Mouse (Mus musculus): ENCODE data around the gene Lipa. TPM values are rescaled to one million over a fixed set of nuclear protein-coding genes. Genes with fewer than 3 reads are reported as not detected.

Gene Lipa
- total RNA-seq, 2 experiments from 2014 or later, result 22.2 to 28.9 TPM

DNA sequence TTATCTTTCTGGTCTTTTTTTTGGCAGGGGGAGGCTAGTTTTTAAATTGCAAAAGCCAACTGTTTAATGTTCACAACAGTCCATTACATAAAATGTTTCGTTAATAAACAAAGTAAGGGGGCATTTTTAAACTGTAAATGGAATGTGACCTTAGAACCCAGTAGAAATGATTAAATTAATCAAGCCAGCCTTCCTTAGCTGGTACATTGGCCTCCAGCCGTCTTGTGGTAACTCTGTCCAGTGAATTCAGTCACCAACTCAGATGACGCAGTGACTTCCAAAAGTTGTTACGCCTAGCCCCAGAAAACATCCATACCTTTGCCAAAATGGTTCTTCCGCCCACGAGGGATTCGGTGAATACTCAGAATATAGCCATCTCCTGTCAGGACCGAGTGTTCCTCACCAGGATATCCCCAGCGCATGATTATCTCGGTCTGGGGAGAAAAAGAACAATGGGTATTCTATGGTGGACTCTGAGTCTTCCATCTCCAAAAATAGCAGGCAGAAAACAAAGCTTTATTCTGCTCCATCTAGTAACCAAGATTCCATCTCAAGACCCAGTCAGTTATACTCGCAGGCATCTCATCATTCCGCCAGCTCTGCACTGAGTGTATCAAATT lies 4.1 kb downstream of the Lipa start:
- peak in 1 of 2 experiments; percentile 51 for DNase-seq

DNA sequence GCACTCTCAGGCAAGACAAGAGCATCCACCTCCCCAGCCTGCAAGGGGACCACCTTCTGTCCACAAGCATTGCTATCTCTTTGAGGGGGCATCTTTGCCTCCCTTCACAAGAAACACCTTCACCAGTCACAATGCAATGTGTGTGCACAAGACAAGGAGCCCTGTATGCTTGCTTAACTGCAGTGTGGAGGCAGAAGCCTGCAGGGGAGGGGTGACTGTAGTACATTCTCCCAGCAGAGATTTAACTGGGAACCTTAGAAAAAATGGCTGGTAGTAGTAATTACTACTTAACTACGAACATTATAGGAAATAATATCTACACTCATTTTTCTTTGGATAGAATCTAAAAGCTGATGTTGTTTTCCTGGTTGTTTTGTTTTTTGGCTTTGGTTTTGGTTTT lies 5.3 kb downstream of the Lipa start:
- DNase-seq, result no peak

DNA sequence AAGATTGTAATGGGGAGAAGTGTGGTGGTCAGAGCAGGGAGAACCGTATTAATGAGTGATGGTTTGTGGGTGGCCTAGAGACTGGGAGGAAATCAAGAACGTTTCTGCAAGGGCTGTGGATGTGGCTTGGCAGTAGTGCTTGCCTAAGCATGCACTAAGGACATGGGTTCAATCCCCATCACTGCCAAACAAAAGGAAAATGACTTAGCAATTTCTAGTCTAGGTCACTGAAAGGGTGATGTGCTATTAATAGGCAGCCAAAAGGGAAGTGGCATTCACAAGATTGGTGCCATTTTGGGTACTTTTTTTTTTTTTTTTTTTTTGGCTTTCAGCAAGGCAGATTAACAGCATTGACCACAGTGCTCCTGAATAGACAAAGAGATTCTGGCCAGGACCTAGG lies 5.9 kb downstream of the Lipa start:
- DNase-seq, result peak in 1 of 2 experiments; percentile 27

DNA sequence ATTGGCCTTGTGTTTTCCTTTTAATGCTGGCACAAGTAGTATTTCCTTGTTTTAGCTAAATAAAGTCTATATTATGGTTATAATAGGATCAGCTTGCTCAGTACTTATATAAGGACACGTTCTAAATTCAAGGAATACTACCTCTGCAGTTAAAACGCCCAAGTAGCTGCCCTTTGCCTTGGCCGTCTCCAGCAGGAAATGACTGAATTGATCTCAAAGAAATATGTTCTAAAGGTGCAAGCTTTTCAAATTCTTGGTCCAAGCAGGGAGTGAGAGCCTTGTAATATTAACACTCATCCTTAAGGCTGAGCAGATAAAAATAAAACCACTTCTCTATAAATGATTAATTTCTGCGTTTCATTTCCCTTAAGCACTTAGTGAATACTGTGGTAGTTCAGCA lies 7.2 kb downstream of the Lipa start:
- DNase-seq, result no peak

DNA sequence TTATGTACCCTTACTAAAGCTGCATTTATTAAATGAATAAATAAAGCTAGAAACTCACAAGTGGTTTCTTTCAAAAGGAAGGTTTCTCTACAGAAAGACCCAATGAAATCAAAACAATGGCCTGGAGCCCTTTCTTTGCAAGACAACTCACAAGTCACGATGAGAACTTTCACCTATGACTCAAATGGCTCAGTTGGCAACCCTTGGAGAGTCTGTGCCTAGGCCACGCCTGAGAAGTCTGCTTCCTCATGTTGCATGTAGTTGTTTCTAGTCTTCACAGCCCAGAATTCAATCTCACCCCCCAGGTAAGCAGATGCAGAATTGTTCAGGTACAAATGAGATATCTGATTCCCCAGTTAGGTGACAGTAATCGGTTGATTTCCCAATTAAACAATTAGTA lies 7.6 kb downstream of the Lipa start:
- DNase-seq, result no peak

DNA sequence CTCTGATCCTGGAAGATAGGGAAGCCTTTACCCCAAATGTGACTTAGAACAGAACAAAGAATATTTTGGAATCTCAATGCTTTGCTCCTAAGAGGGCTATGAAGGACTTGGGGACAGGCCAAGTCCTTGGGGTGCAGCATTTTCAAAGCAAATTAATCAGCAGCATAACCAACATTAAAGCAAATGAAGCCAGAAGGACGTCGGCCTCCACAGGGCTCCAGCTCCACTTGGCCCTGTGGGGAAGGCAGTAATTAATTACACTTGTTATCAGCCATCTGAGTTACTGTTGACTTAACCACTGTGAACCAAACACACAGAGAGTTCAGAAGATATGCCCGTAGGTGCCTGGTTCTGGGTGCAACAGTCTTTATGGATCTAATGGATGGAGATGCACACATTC lies 8.5 kb downstream of the Lipa start:
- no peak for DNase-seq

DNA sequence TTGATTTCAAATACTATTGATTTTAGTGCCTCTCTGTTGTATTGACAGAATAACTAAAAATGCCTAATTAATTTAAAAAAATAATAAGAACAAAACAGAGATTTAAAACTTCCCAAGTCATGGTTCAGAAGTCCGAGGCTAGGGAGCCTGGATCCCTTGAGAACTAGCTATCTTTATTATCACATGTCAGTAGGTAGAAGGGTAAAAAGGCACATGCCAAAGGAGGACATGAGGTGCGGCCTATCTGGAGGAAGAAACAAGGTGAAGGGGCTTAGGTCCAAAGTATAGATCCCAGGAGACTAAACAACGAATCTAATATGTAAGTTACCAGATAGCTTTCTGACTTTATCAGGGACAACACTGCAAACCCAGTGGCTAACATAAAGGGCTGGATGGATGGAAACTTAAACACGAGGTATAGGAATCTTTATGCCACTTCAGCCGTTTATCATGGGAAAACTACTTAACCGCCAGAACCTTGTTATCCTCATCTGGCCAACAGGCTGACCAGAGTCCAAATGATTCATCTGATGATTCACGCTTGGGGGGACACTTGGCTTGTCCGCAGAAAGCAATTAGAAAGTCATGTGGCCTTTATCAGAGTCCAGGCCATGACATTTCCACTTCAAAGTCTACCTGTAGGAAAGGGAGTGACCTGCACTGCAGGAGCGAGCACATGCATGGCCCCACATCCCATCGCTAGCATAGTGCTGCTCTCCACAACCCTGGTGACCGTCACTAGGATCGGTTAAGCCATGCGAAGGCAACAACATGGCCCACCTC lies 9.3 kb downstream of the Lipa start:
- peak in 1 of 2 experiments; percentile 21 for DNase-seq

DNA sequence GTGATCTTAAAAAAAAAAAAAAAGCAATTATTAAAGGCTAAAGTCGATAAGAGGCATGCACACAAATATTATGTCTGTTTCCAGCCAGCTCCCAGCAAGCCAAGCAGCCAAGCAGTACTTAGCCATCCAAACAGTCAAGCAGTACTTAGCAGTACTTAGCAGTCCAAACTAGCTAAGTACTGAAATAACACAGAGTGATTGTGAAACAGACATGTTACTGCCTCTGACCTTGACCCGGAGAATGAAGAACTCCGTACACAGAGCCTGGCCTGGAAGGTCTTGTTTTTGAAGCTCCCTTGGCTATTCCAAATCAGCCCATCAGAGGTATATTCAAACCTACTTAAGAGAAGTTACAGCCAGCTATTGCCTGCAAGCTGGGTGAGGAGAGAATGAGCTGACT lies 10.1 kb downstream of the Lipa start:
- DNase-seq, result peak in 1 of 2 experiments; percentile 18

DNA sequence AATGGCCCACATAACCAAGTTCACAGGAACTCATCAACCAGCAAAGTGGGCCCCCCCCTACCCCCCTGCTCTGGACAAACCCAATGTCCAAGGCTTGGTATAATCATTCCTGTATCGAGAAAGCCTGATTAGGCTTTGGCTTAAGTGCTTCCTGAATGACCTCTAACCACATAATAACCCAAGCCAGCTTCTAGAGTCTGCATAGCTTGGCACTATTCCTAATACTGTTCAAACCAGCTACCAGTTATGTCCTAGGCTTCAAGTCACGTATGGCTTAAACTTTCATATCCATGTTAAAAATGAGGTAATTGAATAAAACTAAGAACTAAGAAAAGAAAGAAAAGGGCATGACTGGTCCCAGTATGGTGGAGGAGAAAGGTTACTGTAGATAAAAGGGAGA lies 10.9 kb downstream of the Lipa start:
- no peak for DNase-seq

DNA sequence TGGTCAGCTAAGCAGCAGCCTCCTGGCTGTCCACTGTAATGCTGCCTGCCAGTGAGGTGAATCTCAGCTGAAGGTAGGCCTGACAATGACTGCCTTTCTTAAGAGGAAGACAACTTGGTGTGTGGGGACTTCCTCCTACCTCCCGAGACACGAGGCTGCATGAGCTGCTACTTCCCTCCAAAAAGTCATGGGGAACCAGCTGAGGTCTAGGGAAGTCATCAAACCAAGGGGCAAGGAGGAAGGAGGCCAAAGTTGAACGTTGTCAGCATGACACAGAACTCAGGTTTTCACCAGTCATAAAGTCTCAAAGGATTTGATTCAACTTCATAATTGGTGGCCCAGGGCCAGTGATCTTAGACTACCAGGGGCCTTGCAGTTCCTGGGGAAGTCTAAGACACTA lies 11.6 kb downstream of the Lipa start:
- peak in 1 of 2 experiments; percentile 62 for DNase-seq

DNA sequence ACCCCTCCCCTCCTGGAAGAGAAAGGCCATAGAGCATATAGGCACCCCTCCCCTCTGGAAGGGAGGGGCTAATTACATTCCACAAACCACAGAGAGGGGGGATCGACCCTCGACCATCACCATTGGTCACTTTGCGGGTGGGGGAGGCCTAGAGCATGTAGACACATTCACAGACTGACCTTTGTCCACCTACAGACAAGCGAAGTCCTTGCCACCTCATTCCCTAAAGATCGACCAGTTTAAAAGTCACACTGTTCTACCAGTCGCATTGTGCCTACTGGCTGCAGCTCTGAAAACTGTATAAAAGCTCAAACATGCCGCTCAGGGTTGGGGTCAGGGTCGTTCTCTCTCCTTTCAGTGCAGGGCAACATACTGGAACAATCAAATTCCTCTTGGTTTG lies 15.7 kb downstream of the Lipa start:
- DNase-seq, result no peak

DNA sequence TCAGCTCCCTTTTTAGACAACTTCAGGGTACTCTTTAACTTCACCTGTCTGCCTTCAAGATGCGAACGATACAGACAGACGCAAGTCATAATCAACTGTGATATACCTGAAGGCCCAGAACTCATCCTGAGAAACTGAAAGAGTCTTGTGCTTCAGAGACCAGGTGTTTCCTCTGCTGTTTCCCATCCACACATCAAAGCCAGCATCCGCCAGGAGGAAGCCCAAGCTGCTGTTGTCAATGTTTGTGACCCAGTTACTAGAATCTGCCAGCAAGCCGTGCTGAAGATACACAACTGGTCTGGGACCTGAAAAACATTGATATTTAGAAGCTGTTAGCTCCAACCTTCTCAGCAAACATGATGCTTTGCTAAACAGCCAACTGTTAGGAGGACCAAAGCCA lies 16.6 kb downstream of the Lipa start:
- peak in 1 of 2 experiments; percentile 38 for DNase-seq

DNA sequence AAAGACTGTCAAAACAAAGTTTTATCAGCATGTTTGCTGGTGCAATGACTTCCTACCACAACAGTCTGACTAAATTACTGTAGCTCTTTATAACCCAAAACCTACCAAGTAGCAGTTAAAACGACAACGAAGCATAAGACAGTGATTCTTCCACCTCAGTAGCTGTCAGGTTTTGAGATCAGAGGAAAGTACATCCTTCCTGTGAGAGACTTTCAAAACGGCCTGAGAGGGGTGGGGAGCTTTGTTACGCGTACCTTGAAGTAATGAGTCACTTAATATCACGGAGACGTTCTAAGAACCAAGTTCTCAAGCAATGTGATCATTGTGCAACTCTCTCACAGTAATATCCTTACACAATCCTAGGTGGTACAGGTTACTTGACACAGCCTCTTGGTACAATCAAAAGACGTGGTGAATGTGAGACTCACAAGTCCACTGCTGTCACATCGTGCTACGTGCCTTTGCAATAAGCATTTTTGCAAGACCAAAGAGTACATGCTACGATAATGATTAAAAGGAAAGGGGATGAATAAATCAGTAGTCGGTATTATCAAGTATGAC lies 22.0 kb downstream of the Lipa start:
- no peak for DNase-seq

DNA sequence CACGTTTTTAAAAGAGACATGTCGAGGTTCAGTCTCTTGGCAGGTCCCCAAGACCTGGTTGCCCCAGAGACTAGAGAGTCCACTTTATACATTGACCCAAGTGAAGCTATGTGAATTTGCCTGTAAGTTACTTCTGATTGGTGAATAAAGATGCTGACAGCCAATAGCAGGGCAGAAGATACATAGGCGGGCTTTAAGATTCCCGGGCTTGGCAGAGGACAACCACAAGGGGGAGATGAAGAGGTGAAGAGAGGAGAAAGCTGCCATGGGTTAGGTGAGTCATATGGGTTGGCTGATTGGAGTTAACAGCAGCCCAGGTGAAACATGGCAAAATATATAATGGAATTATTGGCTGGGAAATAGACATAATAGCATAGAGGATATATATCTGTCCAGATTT lies 26.5 kb downstream of the Lipa start:
- DNase-seq, result peak; percentile 84 to 87

DNA sequence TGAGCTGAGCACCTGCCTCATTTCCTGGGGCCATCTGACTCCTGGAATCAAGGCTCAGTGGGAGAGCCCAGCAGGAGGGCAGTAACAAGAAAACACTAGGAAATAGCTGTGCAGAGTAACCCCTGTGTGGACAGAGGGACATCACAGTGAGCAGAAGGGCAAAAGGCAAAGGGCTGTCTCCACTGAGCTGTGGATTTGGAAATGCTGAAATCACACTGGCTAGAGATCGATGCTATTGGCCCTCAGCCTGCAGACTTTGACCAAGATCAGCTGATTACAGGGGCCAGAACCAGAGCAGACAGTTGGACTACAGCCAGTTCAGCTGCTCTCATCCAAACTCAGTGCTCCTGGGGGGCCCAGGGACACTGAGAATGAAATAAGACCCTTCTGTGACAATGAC lies 30.9 kb downstream of the Lipa start:
- DNase-seq, result no peak

DNA sequence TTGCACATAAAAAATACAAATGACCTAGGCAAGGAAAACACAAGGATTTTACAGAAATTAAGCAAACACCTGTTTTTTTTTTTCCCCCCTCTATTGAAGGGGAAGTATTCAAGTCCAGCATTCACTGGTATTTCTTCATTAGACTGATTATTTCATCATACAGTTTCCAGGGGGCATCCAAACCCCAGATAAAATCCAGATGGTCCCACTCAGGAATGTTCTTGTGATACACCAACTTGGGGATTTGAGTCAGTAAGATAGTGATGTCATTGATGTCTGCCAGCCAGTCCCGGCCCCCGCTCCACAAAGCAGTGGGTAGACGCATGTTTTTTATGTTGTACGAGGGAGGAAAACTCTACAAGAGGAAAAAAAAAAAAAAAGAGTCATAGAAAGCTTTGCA lies 33.4 kb downstream of the Lipa start:
- DNase-seq, result no peak

DNA sequence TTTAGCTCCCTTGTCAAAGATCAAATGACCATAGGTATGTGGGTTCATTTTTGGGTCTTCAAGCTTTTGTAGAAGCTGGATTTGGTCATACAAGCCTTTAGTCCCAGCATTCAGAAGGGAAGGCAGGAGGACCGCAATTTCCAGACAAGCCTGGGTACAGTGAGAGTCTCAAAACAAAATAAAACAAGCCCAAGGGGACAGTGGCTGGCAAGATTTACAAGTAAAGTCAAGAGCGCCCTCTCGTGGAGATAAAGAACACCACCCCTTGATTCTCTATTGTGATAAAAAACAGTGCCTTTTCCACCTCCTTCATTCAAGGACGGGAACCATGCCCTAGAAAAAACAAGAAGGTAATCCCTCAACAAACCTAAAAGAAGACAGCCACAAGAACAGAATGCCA lies 43.7 kb downstream of the Lipa start:
- DNase-seq, result peak; percentile 62 to 83

DNA sequence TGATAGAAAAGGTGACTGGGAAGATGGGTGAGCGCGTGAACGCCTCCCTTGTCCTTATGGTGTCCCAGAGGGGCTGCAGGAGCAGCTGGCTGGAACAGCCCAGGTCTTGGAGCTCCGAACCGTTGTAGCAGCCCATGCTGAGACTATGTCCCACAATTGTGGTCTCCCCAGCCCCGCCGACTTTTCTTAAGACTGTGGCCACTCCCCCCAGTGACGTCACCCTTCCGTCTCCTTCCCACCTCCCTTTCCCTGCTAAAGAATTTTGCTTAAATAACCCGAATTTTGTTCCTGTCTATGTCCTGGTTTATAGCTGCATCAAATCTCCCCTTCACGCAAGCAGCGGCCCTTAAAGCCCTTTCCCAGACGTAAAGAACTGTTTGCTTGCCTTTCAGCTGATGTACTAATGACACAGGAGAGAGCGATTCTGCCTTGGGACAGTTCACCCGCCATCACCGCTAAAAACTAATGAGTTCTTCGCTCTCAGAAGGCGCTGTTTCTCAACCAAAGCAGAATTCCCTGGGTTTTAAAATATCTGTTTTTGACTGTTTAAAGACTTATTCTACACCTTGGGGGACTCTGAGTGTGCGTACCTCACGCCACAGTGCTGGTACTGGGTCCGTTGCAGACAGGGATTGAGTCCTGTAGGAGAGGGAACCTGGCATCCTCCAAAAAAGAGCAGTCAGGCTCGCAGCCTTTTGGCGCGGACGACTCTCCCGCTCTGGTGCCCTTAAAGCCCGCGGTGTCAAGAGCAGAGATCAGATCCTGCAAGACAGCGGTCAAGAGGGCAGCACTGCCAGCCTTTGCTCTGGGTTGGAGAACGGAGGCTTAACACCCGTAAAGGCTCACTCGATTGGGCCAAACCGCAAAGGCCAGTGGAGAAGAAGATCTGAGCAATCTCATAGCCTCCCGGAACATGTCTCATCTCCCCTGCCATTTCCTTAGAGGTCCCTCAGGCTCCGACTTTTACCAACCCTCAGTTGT lies 52.0 kb downstream of the Lipa start, which contains the start of gene Ch25h:
Gene Ch25h (minus strand): TSS at position 174 of the 981 bp plus-strand sequence.
- peak; percentile 70 to 82 for DNase-seq

DNA sequence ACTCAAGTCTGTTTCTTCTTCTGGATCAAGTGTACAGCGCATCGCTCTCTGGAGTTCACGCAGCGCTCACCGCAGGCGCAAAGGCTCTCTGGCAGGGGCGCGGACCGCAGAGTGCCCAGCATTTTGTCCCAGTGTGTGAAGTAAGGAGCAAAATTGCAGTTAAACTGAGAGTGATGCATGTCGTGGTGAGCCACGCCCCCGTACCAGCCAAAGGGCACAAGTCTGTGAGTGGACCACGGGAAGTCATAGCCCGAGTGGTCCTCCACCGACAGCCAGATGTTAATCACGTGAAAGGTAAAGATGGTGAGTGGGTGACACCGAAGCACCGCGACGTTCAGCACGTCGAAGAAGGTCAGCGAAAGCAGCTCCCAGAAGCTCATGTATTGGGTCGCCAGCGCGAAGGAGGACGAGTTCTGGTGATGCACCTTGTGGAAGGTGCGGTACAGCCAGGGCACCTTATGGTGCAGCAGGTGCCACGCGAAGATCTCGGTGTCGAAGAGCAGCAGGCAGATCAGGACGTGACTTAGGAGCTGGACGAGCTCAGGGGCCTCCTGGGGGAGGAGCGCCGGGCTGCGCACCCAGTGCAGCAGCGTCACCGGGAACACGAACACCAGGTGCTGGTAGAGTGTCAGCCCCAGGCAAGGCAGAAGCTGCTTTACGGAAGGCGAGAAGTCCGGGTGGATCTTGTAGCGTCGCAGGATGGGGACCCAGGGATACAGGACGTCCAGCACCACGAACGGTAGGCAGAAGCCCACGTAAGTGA lies 52.9 kb downstream of the Lipa start:
- DNase-seq, result peak; percentile 20 to 28

DNA sequence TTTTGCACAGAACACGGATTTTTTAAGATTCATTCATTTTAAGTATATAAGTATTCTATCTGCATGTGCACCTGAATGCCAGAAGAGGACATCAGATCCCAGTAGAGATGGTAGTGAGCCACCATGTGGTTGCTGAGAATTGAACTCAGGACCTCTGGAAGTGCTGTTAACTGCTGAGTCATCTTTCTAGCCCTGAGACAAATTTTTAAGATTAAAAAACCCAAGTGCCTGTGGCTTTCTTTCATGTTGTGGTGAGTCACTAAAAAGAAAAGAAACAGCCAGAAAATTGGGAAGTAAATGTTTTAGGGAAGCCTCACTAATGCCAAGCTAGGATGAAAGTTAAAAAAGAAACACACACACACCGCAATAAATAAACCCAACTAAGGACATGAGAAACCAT lies 55.6 kb downstream of the Lipa start:
- no peak for DNase-seq

DNA sequence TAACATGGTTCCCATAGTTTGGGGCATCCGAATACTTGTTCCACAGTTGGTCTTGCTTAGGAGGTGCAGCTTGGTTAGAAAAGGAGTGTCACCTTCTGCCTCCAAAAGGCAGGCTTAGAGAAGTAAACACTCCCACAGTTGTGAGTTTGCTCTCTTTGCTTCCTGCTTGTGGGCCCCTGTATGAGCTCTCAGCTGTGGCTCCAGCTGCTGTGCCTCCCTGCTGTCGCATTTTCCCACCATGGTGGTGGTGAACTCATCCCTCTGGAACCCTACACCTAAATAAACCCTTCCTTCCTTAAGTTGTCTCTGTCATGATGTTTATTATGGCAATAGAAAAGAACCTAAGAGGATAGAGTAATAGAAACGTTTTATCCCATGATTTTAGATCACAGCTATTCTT lies 58.5 kb downstream of the Lipa start:
- no peak for DNase-seq

DNA sequence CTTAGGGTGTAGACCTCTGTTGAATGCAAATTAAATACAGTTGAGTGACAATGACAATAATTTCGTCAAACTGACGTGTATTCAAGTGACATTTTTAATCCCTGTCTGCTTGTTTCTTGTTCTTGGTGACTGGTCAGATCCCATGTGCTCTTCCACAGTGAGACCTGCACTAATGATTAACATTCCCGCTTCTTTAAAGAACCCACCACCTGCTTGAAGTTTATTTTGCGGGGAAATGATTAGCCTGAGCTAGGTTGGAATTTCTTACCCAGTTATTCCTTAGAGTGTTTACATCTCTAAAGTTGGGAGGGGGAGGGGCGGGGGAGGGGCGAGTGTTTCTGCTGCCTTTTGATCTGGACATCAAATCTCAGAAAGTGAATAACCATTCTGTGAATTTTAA lies 59.1 kb downstream of the Lipa start:
- no peak for DNase-seq
